Mouse (Mus musculus) kidney, adult 8-10 months (tissue): Measurements from ENCODE around the gene Crybg3.
A peak's percentile ranks its signal among the peaks of the same experiment; 100 is the strongest.

ENCODE experiments used
- DNase-seq, 2 experiments: peaks; one replicate each; pipeline ENCODE4 v3.0.0; 2022

Crybg3 gene

GRCm38 (mm10) chr16:59600311-59601251 is at the start of gene Crybg3:
Gene Crybg3, minus strand, starts transcription at chr16:59600979.
- peak; percentile 79 to 80 for DNase-seq

GRCm38 (mm10) chr16:59643766-59644165 is 43.0 kb upstream of the Crybg3 start:
- no peak for DNase-seq

DNA sequence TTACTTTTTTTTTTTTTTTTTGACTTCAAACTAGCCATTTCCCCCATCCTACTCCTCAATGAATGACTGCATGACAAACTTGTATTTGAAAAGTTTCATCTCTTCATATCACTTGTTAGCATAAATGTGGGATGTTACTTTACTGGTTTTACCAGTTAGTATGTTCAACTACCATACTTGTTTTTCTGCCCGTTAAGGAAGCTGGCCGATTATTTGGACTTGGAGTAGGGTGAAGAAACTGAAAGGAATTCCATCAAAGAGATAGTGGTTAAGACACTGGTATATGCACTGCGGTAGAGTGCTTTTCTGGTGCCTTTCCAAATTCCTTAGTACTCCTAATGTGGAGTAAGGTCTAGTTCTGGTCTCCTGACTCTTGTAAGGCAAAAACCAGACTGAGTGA is 39.2 kb upstream of the Crybg3 start:
- DNase-seq: peak in 1 of 2 experiments; percentile 1

DNA sequence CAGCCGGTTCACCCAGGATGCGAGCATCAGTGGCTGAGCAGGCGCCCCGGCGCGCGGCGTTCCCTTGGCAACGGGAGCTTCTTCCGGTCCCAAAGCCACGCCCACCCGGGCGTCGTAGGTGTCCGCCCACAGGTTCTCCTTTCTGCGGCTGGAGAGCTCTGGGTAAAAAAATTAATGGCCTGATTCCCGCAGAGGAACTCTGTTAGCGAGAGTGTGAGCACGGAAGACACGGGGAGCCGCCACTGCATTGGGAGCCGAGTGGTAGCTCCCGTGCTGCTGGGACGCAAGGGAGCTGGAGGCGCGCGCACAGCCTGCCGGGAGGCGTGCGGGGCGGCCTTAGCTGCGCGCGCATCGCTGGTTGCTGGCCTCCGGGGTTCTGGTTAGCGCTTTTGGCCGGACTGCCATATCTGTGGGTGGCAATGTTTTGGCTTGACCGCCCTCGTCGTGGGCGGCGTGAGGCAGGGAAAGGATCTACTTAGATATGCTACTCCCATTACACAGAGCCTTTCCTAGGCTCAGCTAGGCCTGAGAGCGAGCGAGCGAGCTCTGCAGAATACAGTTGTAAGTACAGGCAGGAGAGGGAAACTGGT is 38.4 kb upstream of the Crybg3 start, which contains the start of gene Arl6:
TSS of gene Arl6 (minus strand) at position 290 of the 590 bp plus-strand sequence.
- peak; percentile 93 for DNase-seq

DNA sequence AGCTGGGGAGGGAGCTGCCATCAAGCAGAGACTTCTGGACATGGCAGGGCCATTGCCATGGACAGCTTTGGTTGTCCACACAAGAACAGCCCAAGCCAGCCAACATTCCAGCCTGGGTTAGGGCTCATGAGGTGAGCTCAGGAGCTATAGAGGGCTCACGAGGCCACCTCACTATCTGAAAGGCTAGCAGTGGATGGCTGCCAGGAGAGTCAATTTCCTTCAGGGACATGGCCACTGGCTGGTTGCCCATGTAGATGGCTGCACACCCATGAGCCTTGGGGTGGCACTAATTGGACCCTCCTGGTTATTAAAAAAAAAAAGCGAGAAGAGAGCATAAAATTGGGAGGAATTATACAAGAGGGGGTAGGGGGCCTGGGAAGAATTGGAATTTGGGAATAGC is 33.8 kb upstream of the Crybg3 start:
- no peak for DNase-seq

GRCm38 (mm10) chr16:59621554-59621953 is 20.8 kb upstream of the Crybg3 start:
- no peak for DNase-seq

- peak; percentile 37 to 43 for DNase-seq
Measured at GRCm38 (mm10) chr16:59617167-59617566, 16.4 kb upstream of the Crybg3 start.

GRCm38 (mm10) chr16:59615675-59616074 is 14.9 kb upstream of the Crybg3 start:
- DNase-seq: no peak

GRCm38 (mm10) chr16:59610750-59611149 is 10.0 kb upstream of the Crybg3 start:
- no peak for DNase-seq

DNA sequence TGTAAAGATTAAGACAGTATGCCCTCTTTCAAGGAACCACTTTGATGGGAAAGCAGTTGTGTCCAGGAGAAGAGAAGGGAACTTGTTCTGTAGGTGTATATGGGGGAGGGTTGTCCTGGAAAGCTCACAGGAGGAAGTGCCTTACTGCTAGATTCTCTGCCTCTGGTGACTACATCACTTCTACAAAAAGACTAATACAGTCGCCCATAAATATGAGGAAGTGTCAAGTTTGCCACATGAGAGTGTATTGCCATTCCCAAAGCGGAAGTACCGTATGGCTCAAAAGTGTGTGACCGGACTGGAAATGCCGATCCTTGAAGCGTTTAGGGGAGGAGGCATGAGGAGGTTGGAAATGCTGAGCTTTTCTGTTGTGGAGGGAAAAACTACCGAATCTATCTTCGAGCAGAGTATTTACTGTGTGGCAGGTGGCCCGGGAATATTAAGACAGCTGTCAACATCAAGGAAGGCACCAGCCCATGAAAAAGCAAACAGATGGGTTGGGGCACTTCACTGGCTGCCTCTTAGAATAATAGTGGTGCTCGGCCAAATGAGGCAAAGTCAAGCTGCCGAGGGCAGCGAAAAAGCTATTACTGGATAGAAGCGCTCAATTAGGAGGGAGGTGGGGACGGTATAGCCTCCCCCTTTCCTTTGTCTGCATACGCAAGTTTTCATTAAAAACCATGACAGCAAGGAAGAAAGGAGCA is 3.5 kb upstream of the Crybg3 start:
- no peak for DNase-seq

- no peak for DNase-seq
Measured at GRCm38 (mm10) chr16:59599411-59600265, 1.1 kb downstream of the Crybg3 start.

- DNase-seq: no peak
Measured at GRCm38 (mm10) chr16:59598997-59599396, 1.8 kb downstream of the Crybg3 start.

GRCm38 (mm10) chr16:59597256-59597655 is 3.5 kb downstream of the Crybg3 start:
- DNase-seq: no peak

DNA sequence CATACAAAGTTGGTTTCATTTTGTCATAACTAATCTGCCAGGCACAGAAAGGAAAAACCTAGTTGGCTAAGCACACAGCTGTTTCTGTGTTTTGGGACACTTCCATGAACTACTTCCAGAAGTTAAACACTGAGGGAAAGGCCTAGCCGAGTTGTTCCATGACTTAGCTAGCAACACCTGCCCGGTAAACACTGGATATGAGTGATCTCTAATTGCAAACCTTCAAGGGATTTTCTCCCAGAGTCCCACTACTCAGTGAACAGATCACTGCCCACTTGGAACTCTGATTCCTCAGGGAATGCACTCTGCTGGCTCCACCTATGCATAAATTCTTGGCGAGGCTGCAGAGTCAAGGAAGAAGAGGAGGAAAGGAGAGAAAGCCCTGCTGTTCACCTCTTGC is 6.1 kb downstream of the Crybg3 start:
- no peak for DNase-seq

DNA sequence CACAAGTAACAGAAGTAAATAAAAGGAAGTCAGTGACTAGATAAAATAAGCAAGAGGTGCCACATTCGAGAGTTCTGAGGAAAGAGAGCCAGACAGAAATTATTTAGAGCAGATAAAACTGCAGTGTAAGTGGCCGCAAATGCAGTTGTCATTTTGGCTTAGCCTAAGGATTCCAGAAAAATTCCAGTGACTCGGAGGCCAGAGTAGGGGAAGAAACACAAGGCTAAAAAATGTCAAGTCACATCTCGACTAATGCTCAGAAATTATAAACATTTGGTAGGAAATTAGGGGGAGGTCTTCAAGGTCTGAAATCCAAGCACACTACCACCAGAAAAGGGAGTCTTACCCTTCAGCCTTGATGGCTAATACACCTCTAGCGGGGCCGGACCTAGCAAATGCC is 10.0 kb downstream of the Crybg3 start:
- no peak for DNase-seq

- DNase-seq: no peak
Measured at GRCm38 (mm10) chr16:59588351-59589025, 12.3 kb downstream of the Crybg3 start.

DNA sequence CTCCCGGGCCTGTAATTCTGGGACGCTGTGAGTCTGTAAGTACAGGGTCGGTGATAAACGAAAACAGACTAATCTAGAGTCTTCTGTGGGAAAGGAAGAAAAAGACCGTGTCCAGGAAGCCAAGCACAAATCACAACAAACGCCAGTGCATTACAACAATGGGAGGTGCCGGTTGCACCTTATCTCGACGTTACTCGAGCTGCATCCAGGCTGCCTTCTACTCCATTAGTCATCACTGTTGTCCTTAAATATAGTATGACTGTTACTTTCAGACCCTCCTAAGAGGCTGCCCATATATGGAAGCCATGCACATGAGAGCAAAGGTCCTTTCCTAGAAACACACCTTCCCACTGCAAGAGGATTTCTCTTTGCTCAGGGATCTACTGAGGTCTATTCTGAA is 13.0 kb downstream of the Crybg3 start:
- no peak for DNase-seq

DNA sequence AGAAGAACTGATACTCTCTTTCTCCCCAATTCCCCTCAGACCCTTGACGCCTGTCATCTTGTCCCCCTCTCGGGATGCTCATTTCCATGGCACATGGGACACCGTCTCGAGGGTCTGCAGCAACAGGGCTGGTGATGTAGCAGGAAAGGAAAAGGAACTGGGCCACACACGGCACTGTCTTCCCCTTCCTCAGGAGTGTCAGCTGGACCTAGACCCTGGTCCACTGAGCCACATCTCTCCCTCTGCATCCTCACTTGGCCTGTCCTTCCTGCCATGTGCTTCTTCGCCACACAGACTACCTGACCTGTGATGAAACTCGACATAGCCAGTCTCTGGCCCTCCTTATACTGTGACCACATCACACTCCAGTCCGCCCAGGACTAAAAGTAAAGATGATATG is 13.9 kb downstream of the Crybg3 start:
- DNase-seq: no peak

- peak; percentile 15 to 44 for DNase-seq
Measured at GRCm38 (mm10) chr16:59586276-59586675, 14.5 kb downstream of the Crybg3 start.

- DNase-seq: no peak
Measured at GRCm38 (mm10) chr16:59585706-59586244, 15.0 kb downstream of the Crybg3 start.

DNA sequence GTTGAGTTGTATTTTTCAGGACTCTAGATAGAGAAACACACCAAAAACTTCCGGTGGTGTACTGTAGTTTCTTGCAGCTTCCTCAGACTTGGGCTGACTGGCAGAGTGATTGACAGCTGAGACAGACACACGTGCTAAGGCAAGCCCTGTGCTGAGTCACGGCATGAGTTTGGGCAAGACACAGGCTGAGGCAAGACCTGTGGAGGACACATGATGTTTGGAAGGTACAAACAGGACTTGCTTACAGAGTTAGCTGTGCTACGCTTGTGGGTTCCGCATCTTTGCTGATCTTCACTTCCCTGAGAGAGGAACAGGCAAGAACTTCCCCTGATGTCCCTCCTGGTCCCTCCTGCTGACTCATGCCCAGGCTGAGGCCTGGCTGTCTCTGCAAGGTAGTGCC is 17.3 kb downstream of the Crybg3 start:
- no peak for DNase-seq

DNA sequence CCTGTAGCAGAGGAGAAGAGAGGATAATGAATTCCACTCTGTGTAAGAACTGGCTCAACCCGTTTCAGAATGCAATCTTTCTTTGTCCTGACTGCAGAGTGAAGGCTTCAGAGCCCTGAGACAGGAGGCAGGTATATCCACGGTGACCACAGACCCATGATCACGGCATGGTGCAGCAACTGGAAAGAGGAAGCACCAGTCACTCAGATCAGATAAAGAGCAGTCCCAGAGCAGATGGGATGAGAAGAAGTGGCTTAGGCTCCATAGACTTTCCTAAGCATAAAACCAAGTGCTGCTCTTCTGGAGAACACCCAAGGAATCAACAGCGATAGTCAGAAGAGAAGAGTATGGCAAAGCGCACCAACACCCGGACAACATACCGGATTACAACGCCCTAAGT is 21.5 kb downstream of the Crybg3 start:
- DNase-seq: no peak
